24 mouse cellular contexts compared by ENCODE assay signal in genomic region chr16:72434396-72434795, GRCm38 (mm10).
DNase-seq lines count a peak whose midpoint lies in the region; ATAC-seq lines count a peak whose summit lies in the region.
"Had no signal": no experiment of that assay in that cellular context is flagged by ENCODE, and none has a peak within 500 bp of the region (broad histone marks: within the 10 kb centered on the region; RNA-seq: fewer than 3 reads in every experiment).

No protein-coding gene starts in this region.

- no peaks in the 10 kb centered on the region for H3K4me1 ChIP-seq in embryonic facial prominence, embryonic 11.5 days (ENCODE audit: control insufficient read depth, insufficient read depth, low read length)
- peaks cover 6% of the 10 kb centered on the region; the same call in 1 of the 2 replicates for H3K4me1 ChIP-seq in embryonic facial prominence, embryonic 10.5 days
- H3K4me1 ChIP-seq in hindbrain, embryonic 11.5 days (replicated peaks; ENCODE audit: control insufficient read depth, insufficient read depth, low read length) = no peaks in the 10 kb centered on the region
- 0 out of 2 replicates have a peak, but pooled peaks cover 7% of the 10 kb centered on the region for H3K4me1 ChIP-seq in hindbrain, embryonic 14.5 days (replicated peaks; ENCODE audit: control insufficient read depth, insufficient read depth, low read length)
- peaks cover 9% of the 10 kb centered on the region; the same call in 1 of the 2 replicates for H3K4me1 ChIP-seq in embryonic facial prominence, embryonic 14.5 days (ENCODE audit: control insufficient read depth, insufficient read depth, low read length)
- H3K4me1 ChIP-seq: forebrain, embryonic 13.5 days; liver, embryonic 13.5 days; midbrain, embryonic 10.5 days had no signal

- H3K27me3 ChIP-seq in embryonic facial prominence, embryonic 11.5 days (ENCODE audit: control insufficient read depth, insufficient read depth, low read length) = no peaks in the 10 kb centered on the region
- no peaks in the 10 kb centered on the region for H3K27me3 ChIP-seq in embryonic facial prominence, embryonic 10.5 days (replicated peaks; ENCODE audit: low read depth, poor library complexity, severe bottlenecking)
- H3K27me3 ChIP-seq in hindbrain, embryonic 11.5 days (ENCODE audit: control insufficient read depth, insufficient read depth, low read length) = no peaks in the 10 kb centered on the region
- no peaks in the 10 kb centered on the region for H3K27me3 ChIP-seq in hindbrain, embryonic 14.5 days (ENCODE audit: control insufficient read depth, insufficient read depth, low read length)
- no peaks in the 10 kb centered on the region for H3K27me3 ChIP-seq in embryonic facial prominence, embryonic 14.5 days (replicated peaks; ENCODE audit: control insufficient read depth, insufficient read depth, low read length)
- H3K27me3 ChIP-seq: forebrain, embryonic 13.5 days; liver, embryonic 13.5 days; Patski had no signal

- intact Hi-C loops in left cerebral cortex, postnatal 14 days (cut with DNase I) = no loop called here

- peak; percentile 36 for DNase-seq in embryonic facial prominence, embryonic 11.5 days (ENCODE audit: low spot score)
- DNase-seq in embryonic facial prominence, embryonic 10.5 days (ENCODE audit: low spot score) = no peak
- DNase-seq in hindbrain, embryonic 11.5 days (ENCODE audit: low spot score) = no peak
- DNase-seq in hindbrain, embryonic 14.5 days (ENCODE audit: low spot score) = no peak
- peak; percentile 55 for DNase-seq in 3T3-L1 (ENCODE audit: low read depth, low spot score)
- peak; percentile 36 for DNase-seq in embryonic facial prominence, embryonic 14.5 days (ENCODE audit: low spot score)
- no peak for DNase-seq in left cerebral cortex, postnatal 14 days (ENCODE audit: low spot score in 2 of 2)
- DNase-seq in cerebellum, adult 11 months = no peak
- DNase-seq: adrenal gland, postnatal 36 days; cerebellum, adult 11-12 months; cerebellum, postnatal 14 days; gastrocnemius, postnatal 10 days; heart, adult 11 months; kidney, adult 9 months; kidney, postnatal 14 days; liver, embryonic 13.5 days; lung, adult 2 months had no signal

- no peaks in the 10 kb centered on the region for H3K9me3 ChIP-seq in embryonic facial prominence, embryonic 11.5 days (replicated peaks; ENCODE audit: control insufficient read depth, low read length)
- H3K9me3 ChIP-seq in embryonic facial prominence, embryonic 10.5 days = no peaks in the 10 kb centered on the region
- no peaks in the 10 kb centered on the region for H3K9me3 ChIP-seq in hindbrain, embryonic 11.5 days (ENCODE audit: control insufficient read depth, low read length)
- H3K9me3 ChIP-seq in hindbrain, embryonic 14.5 days (ENCODE audit: control insufficient read depth, low read length) = no peaks in the 10 kb centered on the region
- no peaks in the 10 kb centered on the region for H3K9me3 ChIP-seq in embryonic facial prominence, embryonic 14.5 days (ENCODE audit: control insufficient read depth, low read length)
- H3K9me3 ChIP-seq: forebrain, embryonic 13.5 days; liver, embryonic 13.5 days; midbrain, embryonic 10.5 days had no signal

- no peak overlapping the region for H3K27ac ChIP-seq in embryonic facial prominence, embryonic 11.5 days (replicated peaks; ENCODE audit: low read depth, low read length)
- no peak overlapping the region for H3K27ac ChIP-seq in embryonic facial prominence, embryonic 10.5 days (replicated peaks)
- H3K27ac ChIP-seq in hindbrain, embryonic 11.5 days (ENCODE audit: low read depth, low read length) = no peak overlapping the region
- no peak overlapping the region for H3K27ac ChIP-seq in hindbrain, embryonic 14.5 days
- H3K27ac ChIP-seq in embryonic facial prominence, embryonic 14.5 days (replicated peaks; ENCODE audit: low read depth, low read length) = no peak overlapping the region
- H3K27ac ChIP-seq: forebrain, embryonic 13.5 days; hindbrain, postnatal 0 days; liver, embryonic 13.5 days; macrophage; midbrain, embryonic 10.5 days had no signal

- no peak overlapping the region for H3K4me2 ChIP-seq in embryonic facial prominence, embryonic 11.5 days (ENCODE audit: low read depth, low read length)
- H3K4me2 ChIP-seq in hindbrain, embryonic 11.5 days (replicated peaks; ENCODE audit: low read depth, low read length) = no peak overlapping the region
- no peak overlapping the region for H3K4me2 ChIP-seq in hindbrain, embryonic 14.5 days (replicated peaks)
- H3K4me2 ChIP-seq in embryonic facial prominence, embryonic 14.5 days (ENCODE audit: low read depth, low read length) = no peak overlapping the region
- H3K4me2 ChIP-seq: forebrain, embryonic 13.5 days; liver, embryonic 13.5 days had no signal

- H3K4me3 ChIP-seq in embryonic facial prominence, embryonic 11.5 days (ENCODE audit: low read depth, low read length) = no peak overlapping the region
- H3K4me3 ChIP-seq in embryonic facial prominence, embryonic 10.5 days = no peak overlapping the region
- H3K4me3 ChIP-seq in hindbrain, embryonic 11.5 days (ENCODE audit: low read depth, low read length) = no peak overlapping the region
- H3K4me3 ChIP-seq in hindbrain, embryonic 14.5 days (replicated peaks; ENCODE audit: low read length) = no peak overlapping the region
- H3K4me3 ChIP-seq in embryonic facial prominence, embryonic 14.5 days (ENCODE audit: low read depth, low read length) = no peak overlapping the region
- H3K4me3 ChIP-seq: erythroblast, embryonic 14.5 days; forebrain, embryonic 13.5 days; liver, embryonic 13.5 days; midbrain, embryonic 10.5 days had no signal

- H3K9ac ChIP-seq in embryonic facial prominence, embryonic 11.5 days (replicated peaks; ENCODE audit: low read length) = no peak overlapping the region
- no peak overlapping the region for H3K9ac ChIP-seq in hindbrain, embryonic 11.5 days (ENCODE audit: low read depth, low read length)
- no peak overlapping the region for H3K9ac ChIP-seq in hindbrain, embryonic 14.5 days
- no peak overlapping the region for H3K9ac ChIP-seq in embryonic facial prominence, embryonic 14.5 days (ENCODE audit: low read depth, low read length)
- H3K9ac ChIP-seq: forebrain, embryonic 13.5 days; liver, embryonic 13.5 days had no signal

- H3K36me3 ChIP-seq in embryonic facial prominence, embryonic 11.5 days (replicated peaks; ENCODE audit: control insufficient read depth, insufficient read depth, low read depth, low read length) = no peaks in the 10 kb centered on the region
- H3K36me3 ChIP-seq in embryonic facial prominence, embryonic 10.5 days (replicated peaks) = no peaks in the 10 kb centered on the region
- H3K36me3 ChIP-seq in hindbrain, embryonic 11.5 days (ENCODE audit: control insufficient read depth, insufficient read depth, low read length) = no peaks in the 10 kb centered on the region
- no peaks in the 10 kb centered on the region for H3K36me3 ChIP-seq in hindbrain, embryonic 14.5 days (replicated peaks; ENCODE audit: control insufficient read depth, insufficient read depth)
- no peaks in the 10 kb centered on the region for H3K36me3 ChIP-seq in embryonic facial prominence, embryonic 14.5 days (ENCODE audit: control insufficient read depth, insufficient read depth, low read length)
- H3K36me3 ChIP-seq: liver, embryonic 13.5 days; midbrain, embryonic 10.5 days had no signal

- ATAC-seq in embryonic facial prominence, embryonic 11.5 days (replicated peaks; ENCODE audit: insufficient number of reproducible peaks, low FRiP score, low TSS enrichment, low read depth) = no peak
- ATAC-seq in hindbrain, embryonic 11.5 days (ENCODE audit: low FRiP score) = 0 out of 2 replicates have a peak, but pooled peaks have one; percentile 40
- ATAC-seq in hindbrain, embryonic 14.5 days (ENCODE audit: low FRiP score) = no peak
- no peak for ATAC-seq in embryonic facial prominence, embryonic 14.5 days (ENCODE audit: low read depth)
- ATAC-seq: forebrain, embryonic 13.5 days; hindbrain, postnatal 0 days; intestine, embryonic 16.5 days; Patski had no signal

Comparison
In these comparisons a context has a peak if more than half of its experiments do, and no peak if none do; other contexts are left out.
1. DNase-seq: peak in embryonic facial prominence, embryonic 11.5 days (single experiment), 3T3-L1 (single experiment) and embryonic facial prominence, embryonic 14.5 days (single experiment); none in embryonic facial prominence, embryonic 10.5 days (single experiment), hindbrain, embryonic 11.5 days (single experiment), hindbrain, embryonic 14.5 days (single experiment), left cerebral cortex, postnatal 14 days (0 of 2) and cerebellum, adult 11 months (single experiment).